ENCODE assay signal across 32 mouse cellular contexts in the genomic region with DNA sequence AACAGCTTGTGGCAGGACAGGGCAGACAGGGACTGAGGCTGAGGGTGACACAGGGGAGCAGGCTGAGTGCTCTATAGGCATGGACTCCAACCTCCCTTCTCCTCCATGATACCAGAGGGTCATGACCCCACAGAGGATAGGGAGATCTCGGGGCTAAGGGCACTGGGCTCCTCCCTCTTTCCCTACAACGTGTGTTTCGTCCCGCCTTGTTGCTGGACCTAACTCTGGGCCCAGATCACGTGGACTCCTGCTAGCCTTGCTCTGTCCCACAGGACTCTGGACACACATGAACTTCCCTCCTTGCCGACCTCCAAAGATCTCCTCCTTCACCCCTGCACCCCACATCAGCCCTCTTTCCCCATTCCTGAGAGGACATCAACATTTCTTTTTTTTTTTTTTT. TPM values are rescaled to one million over a fixed set of nuclear protein-coding genes. Genes with fewer than 3 reads are reported as not detected.
DNase-seq lines count a peak whose midpoint lies in the region; ATAC-seq and TF ChIP-seq lines count a peak whose summit lies in the region.
"Had no signal": no experiment of that assay in that cellular context is flagged by ENCODE, and none has a peak within 500 bp of the region (broad histone marks: within the 10 kb centered on the region; RNA-seq: fewer than 3 reads in every experiment).

No protein-coding gene starts in this region.

- TF ChIP-seq CTCF in CH12.LX (conservative IDR thresholded peaks at IDR 0.05 in 1 of 2, IDR thresholded peaks at IDR 0.05 in 1 of 2; ENCODE audit: low read depth in 2 of 2, low read length in 2 of 2) = no peak
- no peak for TF ChIP-seq CTCF in small intestine, adult 2 months (IDR thresholded peaks at IDR 0.05; ENCODE audit: extremely low read depth, insufficient read length, insufficient replicate concordance, low read depth, low read length)

- no peak overlapping the region for H3K4me2 ChIP-seq in liver, embryonic 13.5 days
- no peak overlapping the region for H3K4me2 ChIP-seq in liver, embryonic 12.5 days
- peak overlapping the region; percentile 11; the same call in 1 of the 2 replicates for H3K4me2 ChIP-seq in CH12.LX (ENCODE audit: insufficient read depth, low read depth, poor library complexity, severe bottlenecking)
- H3K4me2 ChIP-seq: forebrain, embryonic 13.5 days; heart, embryonic 12.5 days; hindbrain, embryonic 13.5 days; limb, embryonic 15.5 days; lung, embryonic 15.5 days; midbrain, embryonic 12.5 days; neural tube, embryonic 13.5 days had no signal

- 27% methylated on average over 6 of the region's 6 CpGs for WGBS in liver, embryonic 13.5 days (ENCODE audit: insufficient replicate concordance)
- WGBS in liver, embryonic 12.5 days (ENCODE audit: insufficient replicate concordance) = 28% methylated on average over 6 of the region's 6 CpGs
- 22% methylated on average over 6 of the region's 6 CpGs for WGBS in small intestine, adult 2 months

- no peak for TF ChIP-seq EP300 in CH12.LX (IDR thresholded peaks at IDR 0.05; ENCODE audit: low read length)

- peak; percentile 42; the same call in 1 of the 2 replicates for ATAC-seq in liver, embryonic 13.5 days (ENCODE audit: low read depth)
- ATAC-seq in liver, embryonic 12.5 days = no peak
- ATAC-seq: activated CD4-positive, CD25-positive, alpha-beta regulatory T cell, adult 4 months; forebrain, embryonic 13.5 days; intestine, embryonic 16.5 days had no signal

- no peak overlapping the region for H3K9ac ChIP-seq in liver, embryonic 13.5 days
- H3K9ac ChIP-seq in liver, embryonic 12.5 days = no peak overlapping the region
- no peak overlapping the region for H3K9ac ChIP-seq in CH12.LX (ENCODE audit: insufficient read depth, low read depth)
- H3K9ac ChIP-seq: heart, embryonic 12.5 days; hindbrain, embryonic 13.5 days; limb, embryonic 15.5 days; lung, embryonic 15.5 days; midbrain, embryonic 12.5 days; neural tube, embryonic 13.5 days had no signal

- H3K4me3 ChIP-seq in liver, embryonic 13.5 days (replicated peaks) = no peak overlapping the region
- no peak overlapping the region for H3K4me3 ChIP-seq in liver, embryonic 12.5 days
- no peak overlapping the region for H3K4me3 ChIP-seq in CH12.LX (replicated peaks in 1 of 3; ENCODE audit: low read depth in 2 of 3, low read length in 2 of 3, poor library complexity in 1 of 3)
- H3K4me3 ChIP-seq in small intestine, adult 2 months (ENCODE audit: low read depth, low read length) = peak overlapping the region; percentile 35; the same call in 1 of the 2 replicates
- H3K4me3 ChIP-seq: forebrain, embryonic 13.5 days; heart, embryonic 12.5 days; hindbrain, embryonic 13.5 days; limb, embryonic 10.5 days; limb, embryonic 15.5 days; lung, embryonic 15.5 days; midbrain, embryonic 12.5 days; neural tube, embryonic 13.5 days had no signal

- peak; percentile 49 to 52 for DNase-seq in kidney, adult 8-10 months
- DNase-seq in kidney, postnatal 10 days = no peak
- DNase-seq in liver, embryonic 13.5 days = no peak
- no peak for DNase-seq in CH12.LX (ENCODE audit: extremely low read depth)
- no peak for DNase-seq in layer of hippocampus, postnatal 25 days (ENCODE audit: extremely low spot score in 1 of 2, low spot score in 1 of 2)
- DNase-seq: adrenal gland, adult 2 months; adrenal gland, postnatal 36 days; cerebellum, adult 18-20 months; cerebellum, postnatal 25 days; gastrocnemius, postnatal 14 days; heart, adult 18-20 months; heart, postnatal 4 days; kidney, postnatal 14 days; right cerebral cortex, postnatal 4 days; thymus, postnatal 4 days had no signal

- TF ChIP-seq POLR2A in CH12.LX (IDR thresholded peaks at IDR 0.05; ENCODE audit: low read depth, low read length) = no peak
- no peak for TF ChIP-seq POLR2A in small intestine, adult 2 months (IDR thresholded peaks at IDR 0.05; ENCODE audit: low read depth, low read length)

- H3K79me2 ChIP-seq in CH12.LX (replicated peaks; ENCODE audit: control insufficient read depth, extremely low read depth, insufficient read depth, poor library complexity, severe bottlenecking) = no peaks in the 10 kb centered on the region

- H3K27ac ChIP-seq in liver, embryonic 13.5 days = no peak overlapping the region
- H3K27ac ChIP-seq in liver, embryonic 12.5 days = no peak overlapping the region
- H3K27ac ChIP-seq in CH12.LX (ENCODE audit: insufficient read depth, low read depth) = no peak overlapping the region
- H3K27ac ChIP-seq in small intestine, adult 2 months (ENCODE audit: insufficient read depth, low read depth, low read length) = no peak overlapping the region
- H3K27ac ChIP-seq: forebrain, embryonic 13.5 days; hindbrain, embryonic 13.5 days; limb, embryonic 10.5 days; limb, embryonic 15.5 days; lung, embryonic 15.5 days; neural tube, embryonic 13.5 days had no signal

- H3K36me3 ChIP-seq in liver, embryonic 13.5 days = no peaks in the 10 kb centered on the region
- H3K36me3 ChIP-seq in liver, embryonic 12.5 days = no peaks in the 10 kb centered on the region
- no peaks in the 10 kb centered on the region for H3K36me3 ChIP-seq in CH12.LX (replicated peaks in 1 of 2; ENCODE audit: control insufficient read depth in 1 of 2, insufficient read depth in 1 of 2, low read length in 1 of 2)
- no peaks in the 10 kb centered on the region for H3K36me3 ChIP-seq in small intestine, adult 2 months (ENCODE audit: control insufficient read depth, insufficient read depth, low read length)
- H3K36me3 ChIP-seq: heart, embryonic 12.5 days; limb, embryonic 10.5 days; limb, embryonic 15.5 days; lung, embryonic 15.5 days; midbrain, embryonic 12.5 days; neural tube, embryonic 13.5 days had no signal

- no peaks in the 10 kb centered on the region for H3K9me3 ChIP-seq in liver, embryonic 13.5 days (replicated peaks)
- no peaks in the 10 kb centered on the region for H3K9me3 ChIP-seq in liver, embryonic 12.5 days (replicated peaks)
- no peaks in the 10 kb centered on the region for H3K9me3 ChIP-seq in CH12.LX (replicated peaks; ENCODE audit: low read length)
- H3K9me3 ChIP-seq: forebrain, embryonic 13.5 days; heart, embryonic 12.5 days; hindbrain, embryonic 13.5 days; limb, embryonic 10.5 days; limb, embryonic 15.5 days; lung, embryonic 15.5 days; midbrain, embryonic 12.5 days; neural tube, embryonic 13.5 days had no signal

- TF ChIP-seq RAD21 in CH12.LX (IDR thresholded peaks at IDR 0.05; ENCODE audit: low read depth, low read length) = no peak

- dilution Hi-C loops in CH12.LX (cut with MboI; ENCODE audit: extremely low pct_ligation_motif_present, extremely low pct_unique_long_range_greater_than_20kb, low sequenced_read_pairs) = no loop called here

- in situ Hi-C loops in CH12.LX (cut with MboI; ENCODE audit: low pct_ligation_motif_present, low pct_unique_long_range_greater_than_20kb, low sequenced_read_pairs) = loop anchor here (5.0 kb wide), 1 partner anchor 68 kb away; no protein-coding TSS in a partner anchor

- H3K4me1 ChIP-seq in liver, embryonic 13.5 days (replicated peaks) = peaks cover 6% of the 10 kb centered on the region
- 0 out of 2 replicates have a peak, but pooled peaks cover 3% of the 10 kb centered on the region for H3K4me1 ChIP-seq in liver, embryonic 12.5 days
- peaks cover 8 to 16% of the 10 kb centered on the region in 2 experiments for H3K4me1 ChIP-seq in CH12.LX (ENCODE audit: control insufficient read depth in 1 of 2, insufficient read depth in 2 of 2)
- peaks cover 4% of the 10 kb centered on the region; the same call in 1 of the 2 replicates for H3K4me1 ChIP-seq in small intestine, adult 2 months (ENCODE audit: control insufficient read depth, insufficient read depth, insufficient read length, low read length)

- H3K27me3 ChIP-seq in liver, embryonic 13.5 days = peaks cover 59% of the 10 kb centered on the region
- H3K27me3 ChIP-seq in liver, embryonic 12.5 days (replicated peaks) = peaks cover 88% of the 10 kb centered on the region
- peaks cover 75% of the 10 kb centered on the region for H3K27me3 ChIP-seq in CH12.LX (replicated peaks)
- H3K27me3 ChIP-seq in small intestine, adult 2 months (ENCODE audit: control insufficient read depth, insufficient read depth, low read length) = peaks cover 15% of the 10 kb centered on the region

TF ChIP-seq in CH12.LX, 34 proteins besides CTCF, POLR2A, EP300 and RAD21:
- no peak for TF ChIP-seq BHLHE40 (IDR thresholded peaks at IDR 0.05; ENCODE audit: low read depth, low read length)
- peak; percentile 43 for TF ChIP-seq USF1 (IDR thresholded peaks at IDR 0.05; ENCODE audit: low read depth, low read length)
- peak; percentile 80 for TF ChIP-seq ZNF384 (IDR thresholded peaks at IDR 0.05; ENCODE audit: low read depth, low read length)

RNA-seq across cellular contexts. Expression of gene Srcin1, which starts 20.8 kb away (rescaled TPM):
- 0.01 TPM in 1 of 2 replicates, not detected in the other for polyA plus RNA-seq in liver, embryonic 13.5 days (2015; fragmentation: Nextera tagmentation; extraction: Ambion mirVana)
- 0.01 and 0.10 TPM in 2 replicates for polyA plus RNA-seq in liver, embryonic 12.5 days (2016; fragmentation: Nextera tagmentation; extraction: Ambion mirVana)
- total RNA-seq in CH12.LX (2012; rRNA removed) (0.08 TPM in 2 replicates), CH12.LX (2014; rRNA removed) (not detected in 2 replicates)
- 0.09 and 0.12 TPM in 2 replicates for polyA plus RNA-seq in CH12.LX (2012; ENCODE audit: insufficient read length, low read depth)
- polyA plus RNA-seq in small intestine, adult 2 months (2012; rRNA removed) = 0.43 and 0.53 TPM in 2 replicates
- total RNA-seq in layer of hippocampus, postnatal 25 days (2021) = 100 to 1,000 TPM; 260 to 270 TPM
- total RNA-seq: megakaryocyte progenitor cell, adult 5-6 weeks had no signal
- polyA plus RNA-seq: activated CD4-positive, CD25-positive, alpha-beta regulatory T cell, adult 4 months; heart, embryonic 12.5 days; heart, postnatal 0 days had no signal

RNA-seq across cellular contexts. Expression of gene 4933428G20Rik, which starts 55.0 kb away (rescaled TPM):
- 0.75 and 0.81 TPM in 2 replicates for polyA plus RNA-seq in liver, embryonic 13.5 days (2015; fragmentation: Nextera tagmentation; extraction: Ambion mirVana)
- 1.3 and 1.4 TPM in 2 replicates for polyA plus RNA-seq in liver, embryonic 12.5 days (2016; fragmentation: Nextera tagmentation; extraction: Ambion mirVana)
- total RNA-seq in CH12.LX (2012; rRNA removed) (0.17 TPM in 1 of 2 replicates, not detected in the other), CH12.LX (2014; rRNA removed) (not detected in 2 replicates)
- polyA plus RNA-seq in CH12.LX (2012; ENCODE audit: insufficient read length, low read depth) = 0.30 and 0.50 TPM in 2 replicates
- not detected in 2 replicates for polyA plus RNA-seq in small intestine, adult 2 months (2012; rRNA removed)
- under 1 TPM in 1 of 2 experiments, not detected in 1; 0.20 TPM for total RNA-seq in layer of hippocampus, postnatal 25 days (2021)
- total RNA-seq: gastrocnemius, postnatal 14 days; heart, adult 18-20 months; heart, postnatal 4 days; left cerebral cortex, postnatal 10 days; megakaryocyte progenitor cell, adult 5-6 weeks; midbrain, postnatal 0 days had no signal
- polyA plus RNA-seq: activated CD4-positive, CD25-positive, alpha-beta regulatory T cell, adult 4 months; embryonic facial prominence, embryonic 11.5 days had no signal

Comparison
In these comparisons a context has a peak if more than half of its experiments do, and no peak if none do; other contexts are left out.
1. DNase-seq: peak in kidney, adult 8-10 months (2 of 2); none in kidney, postnatal 10 days (single experiment), liver, embryonic 13.5 days (single experiment), CH12.LX (single experiment) and layer of hippocampus, postnatal 25 days (0 of 2).